Mouse (Mus musculus) stomach, postnatal 0 days (tissue): ENCODE results near the gene Boc.

ENCODE experiments used
- CTCF ChIP-seq: IDR thresholded peaks from 2 replicates; pipeline ENCODE4 v1.5.1; 2016; ENCODE audit warnings: antibody characterized with exemption, low read depth, mild to moderate bottlenecking, moderate library complexity
- EP300 ChIP-seq: optimal IDR thresholded peaks from 2 replicates; pipeline ENCODE3; 2016; ENCODE audit warnings: antibody characterized with exemption

DNA sequence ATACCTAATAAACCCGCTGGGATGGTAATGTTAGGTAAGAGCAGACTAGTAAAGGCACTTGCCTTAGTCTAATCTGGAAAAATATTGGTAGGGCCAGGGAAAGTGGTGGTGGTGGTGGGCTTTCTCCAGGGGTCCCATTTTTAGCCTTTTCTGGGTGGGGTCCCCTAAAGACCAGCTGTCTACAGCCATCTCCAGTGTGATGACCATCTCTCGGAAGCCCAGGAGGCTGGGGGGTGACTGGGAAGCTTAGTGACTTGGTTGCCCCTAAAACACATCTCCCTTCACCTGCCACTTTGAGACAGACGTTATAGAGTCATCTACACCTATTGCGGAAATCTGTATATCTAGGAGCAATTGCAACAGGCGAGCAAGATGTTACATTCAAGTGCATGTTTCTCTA, 6.0 kb downstream of the Boc start:
- TF ChIP-seq CTCF (no peak), EP300 (no peak)
